Mouse (Mus musculus): ENCODE measurements around the gene Cd22. TPM values are rescaled to one million over a fixed set of nuclear protein-coding genes. Genes with fewer than 3 reads are reported as not detected.
"Not testable (repeated sequence)": the region's sequence is repeated elsewhere in the genome, so short reads cannot be mapped to it uniquely, and the experiment has no call there.

Gene Cd22
- total RNA-seq, 4 experiments from 2014 or later, result 0.24 to 1.8 (median 0.37) TPM; not detected in 1

- no peak for DNase-seq (ENCODE audit: low spot score in 2 of 2)
Observed at GRCm38 (mm10) chr7:30863386-30863785, 16.8 kb downstream of the Cd22 start.

- no peak for DNase-seq (ENCODE audit: low spot score in 2 of 2)
Observed at GRCm38 (mm10) chr7:30861464-30861863, 18.7 kb downstream of the Cd22 start, which contains the start of gene Ffar1. Ffar1 (minus strand) TSS chr7:30861564.

GRCm38 (mm10) chr7:30859635-30860402 lies 20.3 kb downstream of the Cd22 start:
- DNase-seq (ENCODE audit: low spot score in 2 of 2), result peak; percentile 12 to 25

- peak; percentile 34 to 49 for DNase-seq (ENCODE audit: low spot score in 2 of 2)
Observed at GRCm38 (mm10) chr7:30859290-30859634, 20.9 kb downstream of the Cd22 start.

- no peak for DNase-seq (ENCODE audit: low spot score in 2 of 2)
Observed at GRCm38 (mm10) chr7:30857746-30858145, 22.4 kb downstream of the Cd22 start.

- no peak for DNase-seq (ENCODE audit: low spot score in 2 of 2)
Observed at GRCm38 (mm10) chr7:30856078-30856477, 24.1 kb downstream of the Cd22 start, which contains the start of gene Ffar3. Ffar3 (minus strand) TSS chr7:30856178.

GRCm38 (mm10) chr7:30851421-30851820 lies 28.7 kb downstream of the Cd22 start:
- no peak for DNase-seq (ENCODE audit: low spot score in 2 of 2)

- no peak for DNase-seq (ENCODE audit: low spot score in 2 of 2)
Observed at GRCm38 (mm10) chr7:30847934-30848333, 32.2 kb downstream of the Cd22 start.

GRCm38 (mm10) chr7:30847386-30847785 lies 32.8 kb downstream of the Cd22 start:
- no peak for DNase-seq (ENCODE audit: low spot score in 2 of 2)

- DNase-seq (ENCODE audit: low spot score in 2 of 2), result no peak
Observed at GRCm38 (mm10) chr7:30846505-30847053, 33.6 kb downstream of the Cd22 start.

- no peak for DNase-seq (ENCODE audit: low spot score in 2 of 2)
Observed at GRCm38 (mm10) chr7:30844676-30845297, 35.4 kb downstream of the Cd22 start.

GRCm38 (mm10) chr7:30842092-30842491 lies 38.0 kb downstream of the Cd22 start:
- no peak for DNase-seq (ENCODE audit: low spot score in 2 of 2)

- no peak for DNase-seq (ENCODE audit: low spot score in 2 of 2)
Observed at GRCm38 (mm10) chr7:30841379-30841778, 38.8 kb downstream of the Cd22 start.

GRCm38 (mm10) chr7:30840306-30840705 lies 39.8 kb downstream of the Cd22 start:
- DNase-seq (ENCODE audit: low spot score in 2 of 2), result no peak

- no peak for DNase-seq (ENCODE audit: low spot score in 2 of 2)
Observed at GRCm38 (mm10) chr7:30837277-30837676, 42.9 kb downstream of the Cd22 start.

GRCm38 (mm10) chr7:30832684-30833083 lies 47.5 kb downstream of the Cd22 start:
- not testable (repeated sequence) for DNase-seq (ENCODE audit: low spot score in 2 of 2)

- no peak for DNase-seq (ENCODE audit: low spot score in 2 of 2)
Observed at GRCm38 (mm10) chr7:30832261-30832660, 47.9 kb downstream of the Cd22 start.

- no peak for DNase-seq (ENCODE audit: low spot score in 2 of 2)
Observed at GRCm38 (mm10) chr7:30829428-30829827, 50.7 kb downstream of the Cd22 start.

GRCm38 (mm10) chr7:30828871-30829270 lies 51.3 kb downstream of the Cd22 start:
- DNase-seq (ENCODE audit: low spot score in 2 of 2), result not testable (repeated sequence)

GRCm38 (mm10) chr7:30826660-30827059 lies 53.5 kb downstream of the Cd22 start:
- DNase-seq (ENCODE audit: low spot score in 2 of 2), result no peak

- DNase-seq (ENCODE audit: low spot score in 2 of 2), result no peak
Observed at GRCm38 (mm10) chr7:30824306-30824705, 55.8 kb downstream of the Cd22 start.

- no peak for DNase-seq (ENCODE audit: low spot score in 2 of 2)
Observed at GRCm38 (mm10) chr7:30823675-30824074, 56.5 kb downstream of the Cd22 start, which contains the start of gene Ffar2. Ffar2 (minus strand) TSS chr7:30823775.
